Mouse (Mus musculus) naive thymus-derived CD4-positive, alpha-beta T cell, adult 2 months (primary cell): Measurements from ENCODE around the gene Lcorl.
A peak's percentile ranks its signal among the peaks of the same experiment; 100 is the strongest.

ENCODE experiments used
- DNase-seq: peaks from one replicate; pipeline ENCODE4 v3.0.0-alpha.2; 2011; ENCODE audit warnings: low read depth

The Lcorl gene

GRCm38 (mm10) chr5:45857254-45858011 is at the start of gene Lcorl:
TSS of gene Lcorl (minus strand) at chr5:45857615.
- peak; percentile 95 for DNase-seq

- DNase-seq = no peak
Measured at GRCm38 (mm10) chr5:45904683-45905082, 47.3 kb upstream of the Lcorl start.

GRCm38 (mm10) chr5:45903246-45903645 is 45.8 kb upstream of the Lcorl start:
- no peak for DNase-seq

- DNase-seq = no peak
Measured at GRCm38 (mm10) chr5:45895362-45895761, 37.9 kb upstream of the Lcorl start.

GRCm38 (mm10) chr5:45893696-45894095 is 36.3 kb upstream of the Lcorl start:
- DNase-seq = no peak

GRCm38 (mm10) chr5:45876328-45876727 is 18.9 kb upstream of the Lcorl start:
- DNase-seq = no peak

GRCm38 (mm10) chr5:45875472-45875871 is 18.1 kb upstream of the Lcorl start:
- no peak for DNase-seq

- no peak for DNase-seq
Measured at GRCm38 (mm10) chr5:45874284-45875030, 17.0 kb upstream of the Lcorl start.

GRCm38 (mm10) chr5:45858368-45858767 is 953 bp upstream of the Lcorl start:
- no peak for DNase-seq

- DNase-seq = no peak
Measured at GRCm38 (mm10) chr5:45856876-45857253, 550 bp downstream of the Lcorl start.

- peak; percentile 60 for DNase-seq
Measured at GRCm38 (mm10) chr5:45856303-45856821, 1.1 kb downstream of the Lcorl start.

GRCm38 (mm10) chr5:45855526-45856302 is 1.7 kb downstream of the Lcorl start:
- peak; percentile 32 for DNase-seq

- no peak for DNase-seq
Measured at GRCm38 (mm10) chr5:45844723-45845122, 12.7 kb downstream of the Lcorl start.

GRCm38 (mm10) chr5:45835131-45835530 is 22.3 kb downstream of the Lcorl start:
- DNase-seq = no peak

GRCm38 (mm10) chr5:45811527-45811926 is 45.9 kb downstream of the Lcorl start:
- no peak for DNase-seq

- DNase-seq = no peak
Measured at GRCm38 (mm10) chr5:45791864-45792263, 65.6 kb downstream of the Lcorl start.

GRCm38 (mm10) chr5:45790221-45790620 is 67.2 kb downstream of the Lcorl start:
- DNase-seq = no peak

GRCm38 (mm10) chr5:45757502-45758121 is 99.8 kb downstream of the Lcorl start:
- peak; percentile 36 for DNase-seq

GRCm38 (mm10) chr5:45737911-45738310 is 119.5 kb downstream of the Lcorl start:
- DNase-seq = no peak

- no peak for DNase-seq
Measured at GRCm38 (mm10) chr5:45733751-45734150, 123.7 kb downstream of the Lcorl start.

- DNase-seq = no peak
Measured at GRCm38 (mm10) chr5:45718848-45719488, 138.4 kb downstream of the Lcorl start.
